Mouse (Mus musculus) left cerebral cortex, adult 9 months (tissue): ENCODE measurements at regions not wholly inside any gene's neighbourhood (a gene's known extent, or its start where the extent isn't known, plus 50 kb on each side); places are given as distances from the start of the nearest gene placed in this dataset.

Experiments used
- DNase-seq, 2 experiments: peaks; one replicate each; pipeline ENCODE4 v3.0.0; 2022; ENCODE audit warnings: low spot score in 2 of 2

DNA sequence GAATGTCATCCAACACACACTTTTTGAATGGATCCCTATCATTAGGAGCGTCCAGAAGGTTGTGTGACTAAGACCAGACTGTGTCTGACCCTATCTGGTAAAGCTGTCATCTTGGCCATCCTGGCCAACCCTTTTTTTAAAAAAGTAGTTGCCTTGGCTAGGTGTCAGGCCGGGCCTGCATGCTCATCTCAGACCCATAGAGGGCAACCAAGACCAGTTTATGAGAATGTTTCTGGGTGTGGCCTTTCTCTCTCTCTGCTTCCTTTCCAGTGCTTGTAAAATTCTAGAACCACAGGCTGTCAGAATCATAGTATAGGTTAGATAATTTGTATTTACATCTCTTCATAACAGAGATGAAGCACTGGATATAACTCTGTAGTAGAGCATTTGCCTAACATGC, 62.8 kb upstream of the Las1l start:
- peak in 1 of 2 experiments; percentile 52 for DNase-seq

DNA sequence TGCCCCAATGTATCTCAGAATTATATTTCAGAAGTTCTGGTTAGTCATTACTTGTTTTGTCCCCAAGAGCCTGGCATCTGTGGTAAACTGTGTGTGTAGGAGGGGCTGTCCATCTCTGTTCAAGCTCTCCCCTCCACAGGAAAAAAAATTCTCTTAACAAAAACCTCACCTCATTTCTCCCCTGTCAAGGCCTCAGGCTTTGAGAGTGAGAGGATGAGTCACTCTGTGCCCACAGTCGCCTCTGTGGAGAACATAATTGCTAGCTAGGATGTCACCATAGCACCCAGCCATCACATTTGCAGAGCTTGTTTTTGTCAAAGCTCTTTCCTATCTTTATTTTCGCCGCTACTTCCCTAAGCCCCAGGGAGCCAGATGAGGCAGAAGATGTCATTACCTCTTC, 63.6 kb upstream of the Las1l start:
- DNase-seq, result no peak

DNA sequence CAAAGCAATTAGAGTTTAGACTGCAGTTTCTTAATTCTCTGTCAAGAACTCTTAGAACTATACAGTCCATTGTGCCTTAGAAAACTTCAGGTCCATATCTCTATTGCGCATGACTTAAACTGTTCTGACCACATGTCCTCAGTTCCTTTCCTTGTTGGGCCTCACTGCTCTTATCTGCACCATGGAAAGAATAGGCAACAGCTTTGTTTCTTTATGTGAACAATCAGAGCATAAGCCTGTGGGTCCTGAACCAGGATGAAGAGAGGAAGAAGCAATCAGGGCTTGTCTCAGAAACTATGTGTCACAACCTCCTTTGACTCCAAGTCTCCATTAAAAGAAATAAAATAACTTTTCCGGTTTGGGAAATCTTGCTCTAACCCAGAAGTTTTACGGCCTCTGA, 68.6 kb upstream of the Las1l start:
- no peak for DNase-seq

DNA sequence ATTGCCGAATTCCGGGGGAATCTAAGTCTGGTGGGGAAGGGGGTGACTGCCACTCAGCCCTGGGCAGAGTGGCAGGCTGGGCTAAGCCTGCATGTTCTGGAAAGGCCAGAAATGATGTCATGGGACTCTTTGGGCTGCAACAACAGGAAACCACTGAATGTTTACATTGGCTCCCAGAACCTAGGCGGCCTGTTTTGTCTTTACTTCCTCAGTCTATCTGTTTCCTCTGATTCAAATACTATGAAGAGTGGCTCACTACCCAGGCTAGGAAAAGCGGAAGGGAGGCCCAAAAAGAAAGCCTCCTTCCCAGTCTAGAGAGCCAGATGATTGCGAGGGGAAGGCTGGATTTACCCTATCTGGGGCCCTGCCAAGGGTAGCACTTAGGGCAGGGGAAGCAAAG, 69.1 kb upstream of the Las1l start:
- no peak for DNase-seq

DNA sequence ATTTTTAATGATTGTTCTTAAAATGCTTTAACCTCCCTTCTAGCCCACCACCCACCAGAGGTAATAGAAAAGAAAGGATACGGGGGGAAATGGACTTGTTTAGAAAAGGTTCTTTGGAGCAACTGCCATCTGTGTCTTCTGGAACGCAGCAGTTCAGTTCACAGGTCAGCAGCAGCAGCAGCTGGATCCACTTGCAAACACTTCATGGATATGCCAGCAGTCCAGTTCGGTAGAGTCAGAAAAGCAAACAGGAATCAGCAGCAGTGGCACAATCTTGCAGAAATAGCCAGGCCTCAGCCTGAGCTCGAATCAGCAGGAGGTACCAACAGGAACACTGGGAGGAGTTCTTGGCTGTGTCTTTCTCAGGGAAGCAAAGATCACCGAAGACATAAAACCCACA, 64.3 kb upstream of the Msn start:
- no peak for DNase-seq

DNA sequence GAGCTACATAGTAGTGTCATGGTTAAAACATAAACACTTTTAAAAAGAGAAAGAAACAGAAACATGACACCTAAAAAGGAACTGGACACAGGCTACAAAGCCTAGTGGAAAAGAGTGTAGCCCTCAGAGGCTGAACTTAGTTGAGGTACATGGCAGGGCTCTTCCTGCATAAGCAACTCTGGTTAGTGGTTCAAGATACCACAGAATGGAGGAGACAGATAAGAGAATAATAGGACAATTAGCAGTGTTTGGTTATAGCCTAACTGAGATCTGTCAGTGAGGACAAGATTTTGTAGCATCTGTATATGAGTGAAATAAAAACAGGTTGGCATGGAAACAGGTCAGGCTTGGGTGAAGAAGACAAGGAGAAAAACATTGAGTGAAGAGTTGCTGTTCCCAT, 60.5 kb upstream of the Msn start:
- DNase-seq, result no peak

DNA sequence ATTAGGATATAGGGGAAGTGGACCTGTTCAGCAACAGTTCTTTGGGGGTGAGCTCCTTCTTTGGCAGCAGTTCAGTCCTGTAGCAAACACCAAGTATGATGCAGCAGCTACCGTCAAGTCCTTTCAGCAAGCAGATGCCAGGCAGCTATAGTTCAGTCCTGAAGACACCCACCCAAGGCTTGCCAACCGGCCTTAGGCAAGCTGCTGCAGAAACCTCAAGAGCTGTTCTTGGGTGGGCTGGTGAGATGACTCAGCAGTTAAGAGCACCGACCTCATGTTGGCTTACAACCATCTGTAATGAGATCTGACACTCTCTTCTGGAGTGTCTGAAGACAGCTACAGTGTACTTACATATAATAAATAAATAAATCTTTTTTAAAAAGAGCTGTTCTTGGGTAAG, 53.6 kb upstream of the Msn start:
- no peak for DNase-seq
